Mouse (Mus musculus): ENCODE measurements around the gene Nid1.
A peak's percentile ranks its signal among the peaks of the same experiment; 100 is the strongest.
"Not testable (repeated sequence)": the region's sequence is repeated elsewhere in the genome, so short reads cannot be mapped to it uniquely, and the experiment has no call there.

Nid1 gene

DNA sequence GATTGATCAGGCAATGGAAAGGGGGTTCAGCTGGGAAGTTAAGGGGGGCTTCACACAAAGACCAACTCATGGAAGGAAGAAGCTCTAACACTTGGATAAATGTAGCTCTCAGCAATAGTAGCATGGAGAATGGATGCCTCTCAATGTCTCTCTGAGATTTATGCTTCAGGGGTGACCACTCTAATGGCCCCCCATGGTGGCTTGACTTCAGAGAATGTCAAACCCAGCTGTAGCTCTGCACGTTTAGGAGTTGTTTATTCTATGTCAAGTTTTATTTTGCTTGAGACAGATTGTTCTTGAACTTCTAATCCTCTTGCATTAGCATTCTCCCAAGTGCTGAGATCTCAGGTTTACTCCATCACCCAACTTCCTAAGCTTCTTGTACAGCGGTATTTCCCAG, 60.7 kb downstream of the Nid1 start:
- no peak for DNase-seq

DNA sequence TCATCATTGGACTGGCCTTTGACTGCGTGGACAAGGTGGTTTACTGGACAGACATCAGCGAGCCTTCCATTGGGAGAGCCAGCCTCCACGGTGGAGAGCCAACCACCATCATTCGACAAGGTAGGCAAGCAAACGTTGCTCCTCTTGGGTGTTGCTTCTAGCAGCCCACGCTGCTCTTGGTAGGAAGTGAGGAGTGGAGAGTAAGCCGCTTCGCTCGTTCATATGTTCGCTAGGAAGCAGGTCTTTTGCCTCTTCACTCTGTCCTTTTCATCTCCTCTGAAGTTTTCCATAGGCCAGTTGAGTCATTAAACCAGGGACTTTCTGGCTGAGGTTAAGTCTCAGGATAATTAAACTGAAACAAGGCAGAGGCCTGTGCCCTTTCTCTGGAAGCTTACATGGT, 65.1 kb downstream of the Nid1 start:
- DNase-seq: no peak

DNA sequence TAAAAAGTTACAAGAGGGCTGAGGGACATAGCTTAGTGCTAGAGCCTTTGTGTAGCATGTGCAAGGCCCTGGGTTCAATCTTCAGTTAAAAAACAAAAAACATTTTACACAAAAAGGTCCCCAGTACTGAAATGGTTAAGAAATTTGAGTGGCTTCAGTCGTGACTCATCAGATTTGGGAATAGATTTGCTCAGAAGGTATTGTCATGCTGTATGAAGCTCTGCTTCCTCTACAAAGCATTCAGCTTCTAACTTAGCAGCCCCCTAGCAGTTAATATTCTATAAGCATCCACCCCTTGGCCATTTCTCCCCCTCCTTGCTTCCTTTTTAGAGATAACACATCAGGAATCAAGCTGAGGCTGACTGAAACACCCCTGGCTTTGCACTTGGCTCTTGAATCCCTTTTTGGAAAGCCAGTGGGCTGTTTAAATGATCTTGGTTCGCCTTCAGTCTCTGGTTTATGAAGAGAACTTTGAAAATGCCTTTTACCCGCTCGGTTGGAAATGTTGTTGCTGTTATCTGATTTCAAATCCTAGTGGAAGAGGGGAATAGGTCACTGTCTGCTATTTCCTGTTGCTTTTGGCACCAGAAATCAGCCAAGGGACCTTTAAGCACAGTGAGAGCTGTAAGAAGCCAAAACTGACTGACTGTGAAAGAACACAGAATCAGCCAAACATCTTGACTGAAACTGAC, 66.5 kb downstream of the Nid1 start:
- DNase-seq: no peak

- DNase-seq: no peak
Measured at GRCm38 (mm10) chr13:13505063-13505462, 67.7 kb downstream of the Nid1 start.

DNA sequence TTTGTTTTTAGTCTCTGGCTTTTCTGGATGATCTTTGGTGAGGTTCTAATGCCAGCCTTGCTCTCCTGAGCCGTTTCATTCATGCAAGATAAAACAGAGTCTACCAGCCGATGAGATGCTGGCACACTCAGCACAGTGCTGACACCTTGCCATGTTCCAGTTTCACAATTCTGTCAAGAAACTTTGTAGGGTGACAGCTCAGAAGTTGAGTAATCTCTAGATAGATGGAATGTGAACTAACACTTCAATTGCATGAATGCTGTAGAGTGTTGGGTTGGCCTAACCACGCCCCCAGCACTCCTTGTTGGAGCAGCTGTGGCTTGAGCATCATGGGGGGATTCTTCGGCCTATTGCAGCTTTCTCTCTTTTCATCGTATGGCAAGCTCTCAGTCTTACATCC, 69.2 kb downstream of the Nid1 start:
- peak; percentile 46 to 54 for DNase-seq

DNA sequence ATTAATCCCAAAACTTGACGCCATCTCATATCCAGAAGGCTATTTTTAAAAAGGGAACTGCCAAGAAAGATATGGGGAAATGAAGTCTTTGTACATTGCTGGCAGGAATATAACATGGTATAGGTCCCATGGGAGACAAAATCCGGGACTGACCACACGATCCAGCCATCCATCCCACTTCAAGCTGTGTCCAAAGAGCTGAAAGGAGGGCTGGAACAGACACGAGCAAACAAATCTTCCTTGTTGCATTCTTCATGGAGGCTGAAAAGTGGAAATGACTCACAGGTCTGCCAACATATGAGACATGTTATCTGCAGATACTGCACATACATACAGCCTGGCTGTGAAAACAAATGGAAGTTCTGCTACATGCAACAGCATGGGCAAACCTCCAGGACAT, 77.5 kb downstream of the Nid1 start:
- no peak for DNase-seq

- peak; percentile 79 to 91 for DNase-seq
Measured at GRCm38 (mm10) chr13:13516376-13517225, 79.2 kb downstream of the Nid1 start.

- no peak for DNase-seq
Measured at GRCm38 (mm10) chr13:13518114-13518513, 80.8 kb downstream of the Nid1 start.

DNA sequence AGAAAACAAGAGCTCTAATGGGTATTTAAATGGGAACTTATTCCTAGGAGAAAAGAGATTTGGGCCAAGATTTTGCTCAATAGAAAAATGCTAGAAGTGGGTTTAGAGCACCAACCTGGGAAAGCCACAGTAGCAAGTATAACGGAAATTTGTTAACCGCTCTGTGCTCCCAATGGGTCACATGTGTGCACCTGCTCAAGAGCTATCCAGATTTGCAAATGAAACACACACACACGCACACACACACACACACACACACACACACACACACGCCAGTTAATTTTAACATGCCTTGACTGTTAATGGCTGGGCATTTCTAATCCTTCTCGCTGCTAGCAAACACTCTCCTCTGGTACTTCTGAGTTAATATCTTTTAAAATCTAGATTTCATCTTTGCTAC, 83.1 kb downstream of the Nid1 start:
- DNase-seq: no peak

- DNase-seq: peak in 1 of 2 experiments; percentile 31
Measured at GRCm38 (mm10) chr13:13523625-13524584, 86.6 kb downstream of the Nid1 start.

- DNase-seq: no peak
Measured at GRCm38 (mm10) chr13:13525205-13525604, 87.9 kb downstream of the Nid1 start.

GRCm38 (mm10) chr13:13525877-13526276, 88.5 kb downstream of the Nid1 start:
- no peak for DNase-seq

DNA sequence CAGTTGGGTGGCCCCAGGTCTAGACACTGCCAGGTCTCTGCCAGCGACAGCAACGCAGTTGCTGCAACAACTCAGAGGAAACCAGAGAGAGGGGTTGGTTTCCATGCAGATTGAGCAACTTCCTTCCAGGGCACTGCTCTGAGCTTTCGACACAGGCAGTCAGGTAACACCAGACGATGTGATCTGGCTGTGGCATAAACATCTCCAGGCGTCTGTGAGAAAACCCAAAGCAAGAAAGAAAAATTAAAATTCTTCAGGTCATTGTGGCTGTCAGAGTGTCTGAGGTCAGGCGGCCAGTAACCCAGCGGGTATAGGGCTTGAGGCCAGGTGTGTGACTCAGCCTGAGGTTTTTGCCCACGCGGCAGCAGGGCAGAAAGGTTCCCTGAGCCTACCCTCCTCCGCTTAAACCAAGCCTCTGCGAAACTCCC, 91.8 kb downstream of the Nid1 start:
- DNase-seq: peak; percentile 58 to 65

DNA sequence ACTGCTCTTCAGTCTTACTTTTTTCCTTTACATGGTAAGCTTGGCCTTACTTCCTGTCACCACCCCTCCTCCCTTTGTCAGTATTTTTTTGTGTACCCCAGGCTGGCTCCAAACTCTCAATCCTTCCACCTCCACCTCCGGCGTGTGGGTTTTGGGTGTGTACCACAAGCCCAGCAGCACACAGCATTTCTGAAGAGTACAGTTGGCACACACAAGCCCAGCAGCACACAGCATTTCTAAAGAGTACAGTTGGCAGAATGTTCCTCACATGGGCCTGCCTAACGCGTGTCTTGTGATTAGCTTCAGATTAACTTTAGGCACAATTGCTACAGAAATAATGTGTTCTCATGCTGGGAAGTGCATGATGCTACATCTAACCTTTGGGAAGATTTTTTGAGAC, 93.6 kb downstream of the Nid1 start:
- no peak for DNase-seq

DNA sequence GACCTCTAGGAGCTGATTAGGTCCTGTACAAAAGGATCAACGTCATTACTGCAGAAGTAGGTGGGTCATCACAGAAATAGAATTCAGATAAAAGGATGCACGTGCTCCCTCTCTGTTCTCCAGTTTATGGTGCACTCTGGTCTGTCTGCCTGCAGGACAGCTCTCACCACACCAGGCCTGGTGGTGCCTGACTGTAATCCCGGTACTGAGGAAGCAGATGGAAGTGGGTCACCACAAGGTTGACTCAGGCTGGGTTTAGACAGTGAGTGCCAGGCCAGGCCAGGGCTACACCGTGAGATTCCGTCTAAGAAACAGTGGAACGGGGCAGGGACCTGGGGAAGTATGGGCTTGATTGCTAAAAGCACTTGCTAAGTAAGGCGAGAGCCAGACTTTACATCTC, 94.6 kb downstream of the Nid1 start:
- DNase-seq: no peak

- no peak for DNase-seq
Measured at GRCm38 (mm10) chr13:13536555-13536954, 99.2 kb downstream of the Nid1 start.

DNA sequence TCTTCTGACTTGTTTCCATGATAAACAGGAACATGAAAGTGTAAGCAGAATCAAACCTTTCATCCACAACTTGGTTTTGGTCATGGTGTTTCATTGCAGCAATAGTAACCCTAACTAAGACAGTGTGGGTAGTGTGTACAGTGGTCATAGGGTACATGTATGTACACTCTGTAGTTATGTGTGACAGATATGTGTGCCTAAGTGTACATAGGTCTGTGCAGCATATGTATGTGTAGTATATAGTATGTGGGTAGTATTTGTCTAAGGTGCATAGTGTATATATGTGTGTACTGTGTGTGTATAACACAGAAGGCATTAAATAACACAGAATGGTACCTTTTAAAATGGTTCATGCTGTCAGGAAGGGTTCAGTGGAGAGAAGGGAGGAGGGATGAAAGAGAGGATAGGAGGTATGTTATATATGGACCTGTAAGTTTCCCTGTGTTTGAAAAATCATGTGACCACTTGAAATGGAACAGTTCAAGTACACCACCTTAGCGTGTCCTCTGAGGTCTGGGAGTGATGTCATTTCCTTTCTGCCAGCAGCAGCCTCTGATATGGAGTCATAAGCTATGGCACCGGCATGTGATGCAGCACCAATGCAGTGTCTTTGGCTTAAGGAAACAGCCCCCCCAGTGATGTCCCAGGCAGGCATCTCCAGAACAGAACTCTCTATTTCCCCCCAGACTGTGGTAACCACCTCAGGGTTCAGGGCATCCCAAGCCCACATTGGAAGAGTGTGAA, 100.1 kb downstream of the Nid1 start:
- no peak for DNase-seq

DNA sequence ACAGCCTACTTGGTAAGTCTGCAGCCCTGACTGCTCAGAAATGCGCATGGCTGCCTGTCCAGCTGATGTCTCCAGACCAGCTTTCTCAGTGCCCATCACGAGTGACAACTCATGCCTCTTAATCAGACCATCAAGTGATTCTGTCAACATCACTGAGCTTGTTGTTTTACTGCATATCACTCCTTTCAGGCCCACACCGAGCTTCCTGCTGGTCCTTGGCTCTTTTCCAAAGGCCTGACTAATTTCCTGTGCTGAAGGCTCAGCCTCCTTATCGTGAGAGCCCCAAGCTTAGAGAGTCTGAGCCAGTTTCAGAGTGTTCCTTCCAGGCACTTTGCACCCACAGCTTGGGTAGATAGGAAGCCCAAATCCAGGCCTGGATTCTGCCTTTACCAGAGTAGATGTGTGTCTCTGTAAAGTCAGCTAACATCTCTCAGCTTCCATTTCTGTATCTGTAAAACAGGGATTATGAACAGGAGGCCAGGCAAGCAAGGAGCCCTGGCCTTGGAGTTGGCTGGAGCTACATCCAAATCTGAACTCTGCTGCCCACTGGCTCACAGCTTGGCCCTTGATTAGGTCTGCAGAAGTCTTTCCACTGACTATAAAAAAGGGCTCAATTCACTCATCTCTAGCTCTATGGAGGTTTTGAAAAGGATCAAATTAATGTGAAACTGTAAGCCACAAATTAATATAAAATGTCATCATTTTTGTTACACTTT, 101.4 kb downstream of the Nid1 start:
- DNase-seq: peak; percentile 68 to 72

GRCm38 (mm10) chr13:13543073-13543472, 105.7 kb downstream of the Nid1 start:
- not testable (repeated sequence) for DNase-seq

DNA sequence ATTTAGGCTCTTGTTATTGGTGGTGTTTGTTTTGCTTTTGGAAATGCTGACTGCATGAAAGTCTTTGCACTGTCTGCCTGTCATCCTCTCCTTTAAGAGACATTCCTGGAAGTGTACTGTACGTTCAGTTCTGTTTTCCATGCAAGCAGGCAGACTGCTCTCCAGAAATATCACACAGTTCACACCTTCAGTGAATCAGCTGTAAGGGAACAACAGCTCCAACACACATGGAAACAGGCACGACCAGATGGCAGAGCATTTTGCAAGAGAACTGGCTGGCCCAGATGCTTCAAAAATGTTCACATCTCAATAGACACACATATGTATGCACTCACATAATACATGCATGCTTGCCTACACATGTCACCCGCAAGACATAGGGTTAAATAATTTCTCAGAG, 109.4 kb downstream of the Nid1 start:
- no peak for DNase-seq

- DNase-seq: no peak
Measured at GRCm38 (mm10) chr13:13547889-13548288, 110.5 kb downstream of the Nid1 start.
